Mouse (Mus musculus) kidney, postnatal 0 days (tissue): ENCODE results near the gene 1810049J17Rik. TPM values are rescaled to one million over a fixed set of nuclear protein-coding genes. Genes with fewer than 3 reads are reported as not detected.

Experiments used
- ATAC-seq: fragments of 200-750 bp; cut with Nextera tagmentation; replicated peaks from 2 replicates; pipeline ENCODE4 v1.8.0; 2017; ENCODE audit warnings: low read depth, moderate number of reproducible peaks, moderate TSS enrichment, moderate library complexity; ENCODE audit not compliant: low FRiP score
- DNase-seq: peaks from one replicate; pipeline ENCODE4 v3.0.0-alpha.2; 2016; ENCODE audit warnings: low spot score
- H3K27ac ChIP-seq: fragments of 300-500 bp; sonication (generic); 2 replicates; pipeline ENCODE4 v1.5.1; 2014; ENCODE audit warnings: mild to moderate bottlenecking
- H3K27me3 ChIP-seq: fragments of 300-500 bp; sonication (generic); 2 replicates; pipeline ENCODE4 v1.6.1; 2014; ENCODE audit warnings: low read length, mixed read lengths; ENCODE audit not compliant: insufficient read depth
- H3K36me3 ChIP-seq: fragments of 300-500 bp; sonication (generic); 2 replicates; pipeline ENCODE4 v1.6.1; 2014; ENCODE audit warnings: low read length, mixed read lengths; ENCODE audit not compliant: insufficient read depth
- H3K4me1 ChIP-seq: fragments of 300-500 bp; sonication (generic); replicated peaks from 2 replicates; pipeline ENCODE4 v1.6.1; 2014; ENCODE audit warnings: antibody characterized with exemption, low read length, mixed read lengths; ENCODE audit not compliant: insufficient read depth
- H3K4me2 ChIP-seq: fragments of 300-500 bp; sonication (generic); 2 replicates; pipeline ENCODE4 v1.6.1; 2014; ENCODE audit warnings: mild to moderate bottlenecking, low read length, moderate library complexity, mixed read lengths
- H3K4me3 ChIP-seq: fragments of 300-500 bp; sonication (generic); replicated peaks from 2 replicates; pipeline ENCODE4 v1.5.1; 2014; ENCODE audit warnings: low read depth, low read length
- H3K9ac ChIP-seq: fragments of 300-500 bp; sonication (generic); 2 replicates; pipeline ENCODE4 v1.6.1; 2014; ENCODE audit warnings: low read depth, low read length
- H3K9me3 ChIP-seq: fragments of 300-500 bp; sonication (generic); replicated peaks from 2 replicates; pipeline ENCODE4 v1.6.1; 2016; ENCODE audit warnings: low read length, inconsistent platforms, mixed read lengths
- CTCF ChIP-seq: IDR thresholded peaks from 2 replicates; pipeline ENCODE4 v1.5.1; 2016; ENCODE audit warnings: antibody characterized with exemption, low read depth, mild to moderate bottlenecking, moderate library complexity
- WGBS: fragments of 180-500 bp; shearing (Covaris S2); extraction: QIAGEN DNeasy Blood & Tissue Kit; methylation state at CpG from one replicate; pipeline ENCODE4 v1.1.7; 2014; 5-methylcytosine and 5-hydroxymethylcytosine counted together
- polyA plus RNA-seq: library from polyadenylated mRNA; unstranded; fragments of >200 nt; fragmentation: Nextera tagmentation; extraction: Ambion mirVana; gene quantifications from 2 replicates; pipeline ENCODE4 v1.2.1, GENCODE M21; 2015

1810049J17Rik gene
- polyA plus RNA-seq, 1 experiment from 2014 or later = 0.45 TPM

DNA sequence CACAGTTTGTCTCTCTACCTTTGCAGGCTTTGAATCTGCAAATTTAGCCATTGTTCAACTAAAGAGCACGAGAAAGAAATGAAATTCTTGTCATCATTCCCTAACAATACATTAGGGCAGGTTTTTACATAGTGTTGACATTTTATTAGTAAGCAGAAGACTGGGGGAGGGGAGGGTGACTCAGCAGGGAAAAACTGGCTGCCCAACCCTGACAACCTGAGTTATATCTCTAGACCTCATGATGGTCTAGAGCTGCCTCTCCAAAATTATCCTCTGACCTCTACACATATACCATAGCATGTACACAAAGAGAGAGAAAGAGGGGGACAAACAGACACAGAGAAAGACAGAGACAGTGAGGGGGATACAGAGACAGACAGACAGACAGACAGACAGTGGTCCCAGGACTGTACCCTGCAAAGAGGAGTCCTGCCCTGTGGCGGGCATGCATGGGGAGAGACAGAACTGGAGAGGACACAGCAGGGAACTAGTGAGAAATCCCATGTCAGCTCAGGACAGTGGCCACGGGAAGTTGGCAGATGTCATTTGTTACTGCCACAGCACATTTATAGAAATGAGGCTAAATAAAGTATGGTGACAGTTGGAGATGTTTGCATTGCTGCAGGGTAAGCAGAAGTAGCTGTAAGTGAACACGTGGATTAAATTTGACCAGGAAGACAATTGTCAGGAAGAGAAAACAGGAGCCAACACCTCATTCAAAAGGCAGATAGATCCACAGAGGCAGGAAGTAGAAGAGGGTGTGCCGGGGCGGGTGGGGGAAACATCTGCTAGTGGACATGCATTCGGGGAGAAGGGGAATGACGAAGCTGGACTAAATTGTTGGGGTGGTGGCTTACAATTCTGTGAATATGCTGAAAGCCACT is 15.3 kb downstream of the 1810049J17Rik start:
- Histone ChIP-seq H3K9ac (no peak overlapping the region), H3K27ac (no peak overlapping the region), H3K27me3 (no peaks in the 10 kb centered on the region), H3K4me1 (no peaks in the 10 kb centered on the region), H3K4me3 (no peak overlapping the region), H3K9me3 (no peaks in the 10 kb centered on the region), H3K36me3 (no peaks in the 10 kb centered on the region), H3K4me2 (no peak overlapping the region)
- no peak for TF ChIP-seq CTCF
- DNase-seq = no peak
- ATAC-seq = no peak
- 55% methylated on average over 8 of the region's 8 CpGs for WGBS

DNA sequence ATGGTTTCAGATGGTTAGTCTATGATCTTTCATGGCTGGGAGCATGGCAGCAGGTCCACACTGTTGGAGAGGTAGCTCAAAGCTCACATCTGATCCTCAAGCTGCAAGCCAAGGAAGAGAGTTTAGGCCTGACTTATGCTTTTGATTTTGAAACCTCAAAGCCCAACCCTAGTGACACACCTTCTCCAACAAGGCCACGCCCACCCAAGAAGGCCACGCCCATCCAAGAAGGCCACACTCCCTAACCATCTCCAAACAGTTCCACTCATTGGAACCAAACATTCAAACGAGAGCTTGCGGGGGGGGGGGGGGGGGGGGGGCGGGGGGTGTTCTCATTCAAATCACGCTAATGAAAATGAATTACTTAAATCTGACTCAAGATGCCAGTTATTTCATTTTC is 19.9 kb downstream of the 1810049J17Rik start:
- Histone ChIP-seq H3K9me3 (no peaks in the 10 kb centered on the region), H3K4me2 (no peak overlapping the region), H3K27me3 (no peaks in the 10 kb centered on the region), H3K4me3 (no peak overlapping the region), H3K4me1 (no peaks in the 10 kb centered on the region), H3K9ac (no peak overlapping the region), H3K36me3 (no peaks in the 10 kb centered on the region), H3K27ac (no peak overlapping the region)
- WGBS = 84% methylated on average over 6 of the region's 6 CpGs
- DNase-seq (no peak), ATAC-seq (no peak)
- TF ChIP-seq CTCF = no peak

DNA sequence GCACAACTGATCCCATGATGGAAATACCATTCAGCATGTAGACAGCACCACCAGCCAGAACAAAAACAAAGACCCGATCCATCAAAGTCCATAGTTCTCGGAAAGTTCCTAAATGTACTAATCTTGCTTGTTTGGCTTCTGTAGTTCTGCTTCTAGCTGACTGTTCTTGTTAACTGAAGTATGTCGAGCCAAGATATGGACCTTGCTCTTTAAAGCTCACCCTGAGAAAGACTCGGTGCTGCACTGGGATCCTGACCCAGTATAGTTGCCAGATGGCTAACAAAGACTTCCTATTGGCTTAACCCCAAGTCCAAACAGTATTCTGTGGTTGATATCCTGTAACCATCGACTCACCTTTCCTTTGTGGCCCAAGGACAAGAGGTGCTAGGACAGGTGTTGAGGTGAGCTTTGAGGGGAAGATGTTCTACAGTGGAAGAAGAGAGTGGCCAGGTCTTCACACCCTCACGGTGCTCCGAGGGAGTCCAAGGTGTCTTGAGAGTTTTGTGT is 23.4 kb downstream of the 1810049J17Rik start:
- no peak overlapping the region for H3K4me3 ChIP-seq
- no peaks in the 10 kb centered on the region for H3K36me3 ChIP-seq
- TF ChIP-seq CTCF = no peak
- H3K9me3 ChIP-seq = no peaks in the 10 kb centered on the region
- DNase-seq (no peak), ATAC-seq (no peak)
- H3K9ac ChIP-seq = no peak overlapping the region
- WGBS = 80% methylated on average over 7 of the region's 7 CpGs
- H3K27me3 ChIP-seq = no peaks in the 10 kb centered on the region
- no peak overlapping the region for H3K27ac ChIP-seq
- no peak overlapping the region for H3K4me2 ChIP-seq
- H3K4me1 ChIP-seq = no peaks in the 10 kb centered on the region

DNA sequence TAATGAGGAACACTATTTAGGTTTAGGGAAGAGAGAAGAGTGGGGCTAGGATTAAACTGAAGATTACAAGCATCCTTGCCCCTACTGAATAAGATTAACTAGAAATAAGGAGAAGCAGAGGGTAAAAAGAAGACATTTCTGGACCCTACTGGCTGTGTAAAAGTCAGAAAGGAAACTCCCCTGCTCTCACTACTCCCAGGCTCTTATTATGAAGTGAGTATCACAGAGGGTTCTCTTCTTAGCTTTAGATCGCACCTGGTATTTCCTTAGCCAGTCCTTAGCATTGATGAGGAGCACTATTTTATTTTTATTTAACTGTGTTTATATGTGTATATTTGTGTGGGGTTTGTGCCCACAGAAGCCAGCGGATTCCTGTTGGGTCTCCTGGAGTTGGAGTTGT is 25.5 kb downstream of the 1810049J17Rik start:
- no peak overlapping the region for H3K27ac ChIP-seq
- no peak for DNase-seq
- no peaks in the 10 kb centered on the region for H3K9me3 ChIP-seq
- H3K4me3 ChIP-seq = no peak overlapping the region
- no peaks in the 10 kb centered on the region for H3K4me1 ChIP-seq
- no peak overlapping the region for H3K9ac ChIP-seq
- H3K27me3 ChIP-seq = no peaks in the 10 kb centered on the region
- H3K36me3 ChIP-seq = no peaks in the 10 kb centered on the region
- ATAC-seq = no peak
- no peak for TF ChIP-seq CTCF
- H3K4me2 ChIP-seq = no peak overlapping the region
- 60% methylated on average over 2 of the region's 2 CpGs for WGBS

DNA sequence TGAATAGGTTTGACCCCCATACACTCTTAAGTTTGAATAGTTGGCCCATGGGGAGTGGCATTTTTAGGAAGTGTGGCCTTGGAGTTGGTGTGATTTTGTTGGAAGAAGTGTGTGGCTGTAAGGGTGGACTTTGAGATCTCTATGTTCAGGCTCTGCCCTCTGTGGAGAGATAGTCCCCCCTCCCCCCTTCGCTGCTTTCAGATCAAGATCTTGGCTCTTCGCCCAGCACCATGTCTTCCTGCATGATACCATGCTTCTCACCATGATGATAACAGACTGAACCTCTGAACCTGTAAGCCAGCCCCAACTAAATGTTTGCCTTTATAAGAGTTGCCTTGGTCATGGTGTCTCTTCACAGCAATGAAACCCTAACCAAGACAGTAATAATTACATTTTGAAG is 29.9 kb downstream of the 1810049J17Rik start:
- Histone ChIP-seq H3K36me3 (no peaks in the 10 kb centered on the region), H3K9me3 (no peaks in the 10 kb centered on the region), H3K4me3 (no peak overlapping the region), H3K27ac (no peak overlapping the region), H3K4me1 (no peaks in the 10 kb centered on the region), H3K27me3 (no peaks in the 10 kb centered on the region), H3K4me2 (no peak overlapping the region), H3K9ac (no peak overlapping the region)
- no peak for ATAC-seq
- no peak for TF ChIP-seq CTCF
- no peak for DNase-seq
- 79% methylated on average over 2 of the region's 2 CpGs for WGBS

DNA sequence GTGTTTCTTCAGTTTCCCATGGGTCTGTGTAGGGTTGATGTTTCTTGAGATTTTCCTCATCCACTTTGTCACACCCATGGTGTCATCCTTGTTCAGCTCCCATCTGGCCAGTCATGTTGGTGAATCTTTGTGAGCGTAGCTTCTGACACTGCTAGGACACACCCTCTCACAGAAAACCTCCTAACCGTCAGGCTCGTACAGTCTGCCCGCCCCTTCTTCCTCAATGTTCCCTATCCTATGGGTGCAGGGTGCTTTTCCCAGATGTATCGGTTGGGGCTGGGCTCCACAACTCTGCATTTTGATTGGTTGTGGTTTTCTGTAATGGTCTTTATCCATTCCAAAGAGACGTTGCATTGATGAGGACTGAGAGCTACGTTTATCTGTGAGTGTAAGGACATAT is 31.4 kb downstream of the 1810049J17Rik start:
- Histone ChIP-seq H3K4me1 (no peaks in the 10 kb centered on the region), H3K4me2 (no peak overlapping the region), H3K27ac (no peak overlapping the region), H3K27me3 (no peaks in the 10 kb centered on the region), H3K9ac (no peak overlapping the region), H3K36me3 (no peaks in the 10 kb centered on the region), H3K9me3 (no peaks in the 10 kb centered on the region), H3K4me3 (no peak overlapping the region)
- DNase-seq (no peak), ATAC-seq (no peak)
- no peak for TF ChIP-seq CTCF
- 87% methylated on average over 7 of the region's 7 CpGs for WGBS
